Mouse (Mus musculus): ENCODE measurements around the gene Bloc1s1.

Gene Bloc1s1

GRCm38 (mm10) chr10:128909567-128910028 lies 14.2 kb downstream of the Bloc1s1 start:
- DNase-seq (ENCODE audit: inconsistent age in 2 of 2, low spot score in 1 of 2) = peak; percentile 95 to 97

- DNase-seq (ENCODE audit: inconsistent age in 2 of 2, low spot score in 1 of 2) = peak in 1 of 2 experiments; percentile 38
Measured at GRCm38 (mm10) chr10:128908778-128909448, 14.9 kb downstream of the Bloc1s1 start.

GRCm38 (mm10) chr10:128904812-128905211 lies 19.0 kb downstream of the Bloc1s1 start:
- DNase-seq (ENCODE audit: inconsistent age in 2 of 2, low spot score in 1 of 2) = no peak

- no peak for DNase-seq (ENCODE audit: inconsistent age in 2 of 2, low spot score in 1 of 2)
Measured at GRCm38 (mm10) chr10:128902409-128902988, 21.3 kb downstream of the Bloc1s1 start.

- DNase-seq (ENCODE audit: inconsistent age in 2 of 2, low spot score in 1 of 2) = no peak
Measured at GRCm38 (mm10) chr10:128901409-128901808, 22.4 kb downstream of the Bloc1s1 start.

- no peak for DNase-seq (ENCODE audit: inconsistent age in 2 of 2, low spot score in 1 of 2)
Measured at GRCm38 (mm10) chr10:128900698-128901097, 23.1 kb downstream of the Bloc1s1 start, which contains the start of gene Cd63. Gene Cd63 (plus strand): TSS chr10:128900989.

GRCm38 (mm10) chr10:128899759-128900490 lies 23.9 kb downstream of the Bloc1s1 start:
- no peak for DNase-seq (ENCODE audit: inconsistent age in 2 of 2, low spot score in 1 of 2)

GRCm38 (mm10) chr10:128897501-128897900 lies 26.3 kb downstream of the Bloc1s1 start:
- no peak for DNase-seq (ENCODE audit: inconsistent age in 2 of 2, low spot score in 1 of 2)

- DNase-seq (ENCODE audit: inconsistent age in 2 of 2, low spot score in 1 of 2) = no peak
Measured at GRCm38 (mm10) chr10:128896807-128897206, 27.0 kb downstream of the Bloc1s1 start.

GRCm38 (mm10) chr10:128895952-128896693 lies 27.7 kb downstream of the Bloc1s1 start:
- DNase-seq (ENCODE audit: inconsistent age in 2 of 2, low spot score in 1 of 2) = peak in 1 of 2 experiments; percentile 61

- peak; percentile 70 to 95 for DNase-seq (ENCODE audit: inconsistent age in 2 of 2, low spot score in 1 of 2)
Measured at GRCm38 (mm10) chr10:128895437-128895836, 28.4 kb downstream of the Bloc1s1 start.

- DNase-seq (ENCODE audit: inconsistent age in 2 of 2, low spot score in 1 of 2) = peak in 1 of 2 experiments; percentile 54
Measured at GRCm38 (mm10) chr10:128892246-128892645, 31.6 kb downstream of the Bloc1s1 start.

- DNase-seq (ENCODE audit: inconsistent age in 2 of 2, low spot score in 1 of 2) = peak; percentile 56 to 78
Measured at GRCm38 (mm10) chr10:128891296-128892094, 32.3 kb downstream of the Bloc1s1 start, which contains the start of gene Gdf11. Gene Gdf11 (minus strand): TSS chr10:128891718.

GRCm38 (mm10) chr10:128890383-128891295 lies 33.2 kb downstream of the Bloc1s1 start:
- peak in 1 of 2 experiments; percentile 45 for DNase-seq (ENCODE audit: inconsistent age in 2 of 2, low spot score in 1 of 2)

- DNase-seq (ENCODE audit: inconsistent age in 2 of 2, low spot score in 1 of 2) = no peak
Measured at GRCm38 (mm10) chr10:128889846-128890245, 34.0 kb downstream of the Bloc1s1 start.

- no peak for DNase-seq (ENCODE audit: inconsistent age in 2 of 2, low spot score in 1 of 2)
Measured at GRCm38 (mm10) chr10:128888941-128889827, 34.7 kb downstream of the Bloc1s1 start.

GRCm38 (mm10) chr10:128882067-128882466 lies 41.8 kb downstream of the Bloc1s1 start:
- DNase-seq (ENCODE audit: inconsistent age in 2 of 2, low spot score in 1 of 2) = no peak

- DNase-seq (ENCODE audit: inconsistent age in 2 of 2, low spot score in 1 of 2) = peak; percentile 71 to 86
Measured at GRCm38 (mm10) chr10:128878811-128879210, 45.0 kb downstream of the Bloc1s1 start.
